Mouse (Mus musculus): ENCODE measurements at regions not wholly inside any gene's neighbourhood (a gene's known extent, or its start where the extent isn't known, plus 50 kb on each side); places are given as distances from the start of the nearest gene placed in this dataset.

DNA sequence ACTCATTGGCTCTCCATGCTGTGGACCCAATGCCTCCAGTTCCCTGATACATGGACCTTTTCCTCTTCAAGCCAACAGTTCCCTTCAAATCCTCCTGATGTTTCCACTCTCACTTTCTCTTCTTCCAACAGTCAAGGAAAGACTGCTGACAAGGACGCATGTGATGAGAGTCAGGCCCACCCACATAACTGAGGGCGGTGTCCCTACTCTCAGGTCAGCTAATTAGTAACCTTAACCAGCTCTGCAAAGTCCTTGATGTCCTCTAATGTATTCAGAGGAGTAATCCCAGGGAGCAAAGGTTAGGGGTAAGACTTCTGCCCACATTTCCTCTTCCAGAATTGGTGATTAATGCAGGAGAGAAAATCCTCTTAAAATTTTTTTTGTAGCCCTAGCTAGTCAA, 139.7 kb downstream of the Ackr3 start:
- no peak for DNase-seq (ENCODE audit: low read depth, low spot score)

DNA sequence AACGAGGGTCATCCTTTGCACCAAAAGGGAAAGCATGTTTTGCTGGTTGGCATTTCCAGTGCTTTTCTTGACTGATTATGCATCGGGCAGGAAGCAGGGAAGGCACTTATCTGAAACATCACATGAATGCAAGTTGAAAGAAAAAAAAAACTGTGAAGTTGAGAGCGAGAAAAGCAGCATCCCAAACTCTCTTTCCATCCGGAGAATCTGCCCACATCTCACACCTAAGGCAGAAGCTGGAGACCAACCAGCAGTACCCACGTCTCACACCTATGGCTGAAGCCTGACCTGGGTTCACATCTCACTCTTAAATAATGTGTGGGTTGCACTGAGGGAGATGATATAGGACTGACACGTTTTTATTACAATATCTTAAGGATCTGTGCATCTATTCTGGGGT, 143.3 kb downstream of the Ackr3 start:
- DNase-seq (ENCODE audit: low read depth, low spot score): no peak

DNA sequence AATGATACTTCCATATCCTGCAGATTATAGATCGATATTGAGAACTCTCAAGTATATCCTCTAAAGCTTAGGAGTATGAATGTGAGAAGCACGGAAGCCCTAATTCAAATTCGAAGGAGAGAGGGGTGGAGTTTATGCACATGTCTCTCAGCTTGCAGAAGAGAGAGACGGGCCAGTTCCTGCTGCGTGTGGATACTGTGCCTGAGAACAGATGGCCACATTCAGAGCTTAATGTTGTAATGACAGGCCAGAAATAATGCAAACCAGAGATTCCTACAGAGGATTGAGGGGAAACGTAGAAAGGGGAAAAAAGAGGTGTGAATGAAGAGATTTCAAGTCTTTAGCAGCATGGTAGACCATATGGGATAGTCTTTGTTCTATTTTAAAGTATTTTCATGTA, 145.8 kb downstream of the Ackr3 start:
- DNase-seq (ENCODE audit: low read depth, low spot score): no peak

DNA sequence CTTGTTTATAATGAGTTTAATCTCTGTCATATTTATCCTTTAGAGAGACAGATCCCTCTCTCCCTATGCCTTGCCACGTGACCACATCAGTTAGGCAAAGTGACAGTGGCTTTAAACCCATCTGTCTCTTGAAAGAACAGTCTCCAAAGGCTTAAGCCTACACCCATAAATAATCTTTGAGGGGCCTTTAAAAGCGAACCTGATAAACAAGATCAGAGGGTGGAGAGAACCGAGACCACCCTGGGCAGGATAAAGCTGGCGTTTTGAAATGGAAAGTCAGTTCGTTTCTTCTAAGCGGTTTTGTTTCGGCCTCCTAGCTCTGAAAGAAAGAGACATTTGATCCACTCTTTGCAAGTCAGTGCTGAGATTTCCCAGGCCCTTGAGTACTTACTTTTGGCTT, 149.5 kb downstream of the Ackr3 start:
- no peak for DNase-seq (ENCODE audit: low read depth, low spot score)

DNA sequence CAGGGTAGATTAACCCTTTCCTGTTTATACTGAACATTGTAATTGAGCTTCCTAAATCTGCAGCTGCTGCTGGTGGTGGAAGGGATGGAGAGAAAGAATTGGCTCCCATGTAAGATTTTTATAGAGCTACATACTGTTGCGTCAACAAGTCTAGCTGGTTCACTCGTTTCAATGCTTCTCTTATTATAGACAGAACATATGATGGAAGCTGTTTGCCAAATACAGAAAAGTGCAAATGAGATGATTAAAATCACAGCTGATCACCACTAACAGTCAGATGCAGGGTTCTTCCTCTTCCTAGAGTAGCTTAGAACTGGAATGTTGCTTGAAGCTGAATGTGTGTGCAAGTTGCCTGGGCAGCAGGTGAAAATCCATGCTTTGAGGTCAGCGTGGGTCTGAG, 152.8 kb downstream of the Ackr3 start:
- no peak for DNase-seq (ENCODE audit: low read depth, low spot score)

DNA sequence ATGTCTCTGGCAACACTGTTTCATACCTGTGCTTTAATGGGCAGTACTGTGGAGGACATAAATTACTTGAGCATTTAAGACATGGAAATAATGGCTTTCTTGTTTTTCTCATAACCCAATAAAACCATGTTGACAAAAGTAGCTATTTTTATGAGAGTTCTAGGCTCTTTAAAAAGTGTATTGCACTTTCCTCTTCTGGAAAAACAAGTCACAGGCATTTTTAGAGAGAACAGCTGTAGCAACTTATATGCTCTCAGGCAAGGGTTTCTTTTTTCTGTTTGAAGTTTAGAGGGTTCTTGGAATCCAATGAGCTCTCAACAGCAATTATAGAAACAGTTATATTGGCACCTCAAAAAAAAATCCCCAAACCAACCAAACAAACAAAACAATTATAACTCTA, 153.6 kb downstream of the Ackr3 start:
- no peak for DNase-seq (ENCODE audit: low read depth, low spot score)

DNA sequence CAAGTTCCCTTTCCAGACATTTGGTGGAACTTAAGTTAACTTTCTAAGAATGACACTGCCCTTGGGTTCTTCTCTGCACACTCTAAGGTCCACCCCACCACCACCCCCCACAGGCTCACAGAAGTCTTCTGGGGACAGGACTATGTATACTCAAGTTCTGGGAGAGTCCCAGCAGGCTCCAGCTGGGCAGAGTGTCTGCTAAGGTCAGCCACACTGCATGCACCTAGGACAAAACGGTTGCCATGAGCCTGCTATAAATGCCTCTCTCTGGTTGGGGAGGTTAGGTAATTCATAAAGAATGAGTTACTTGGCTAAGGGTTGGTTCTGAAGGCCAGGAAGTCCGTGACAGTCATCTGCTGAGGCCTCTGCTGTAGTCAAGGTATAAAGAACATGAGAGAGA, 155.2 kb downstream of the Ackr3 start:
- peak; percentile 85 for DNase-seq (ENCODE audit: low read depth, low spot score)

DNA sequence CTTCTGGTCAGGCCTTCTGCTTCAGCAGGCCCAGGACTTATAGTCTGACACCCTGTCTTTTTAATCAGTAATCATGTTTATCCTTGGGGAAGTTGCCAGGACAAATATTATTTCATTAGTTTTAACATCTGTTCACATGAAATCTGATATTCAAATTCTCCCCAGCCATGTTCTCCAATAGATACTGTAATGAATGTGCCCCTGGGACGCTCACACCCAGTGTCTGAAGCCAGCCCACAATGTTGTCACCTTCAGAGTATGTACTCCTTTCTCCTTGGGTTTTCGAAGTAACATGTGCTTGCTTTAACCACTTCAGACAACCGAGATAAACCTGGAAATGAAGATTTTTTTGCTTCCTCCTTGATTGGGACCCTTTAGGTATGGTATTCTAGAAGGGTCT, 156.3 kb downstream of the Ackr3 start:
- DNase-seq (ENCODE audit: low read depth, low spot score): peak; percentile 62

DNA sequence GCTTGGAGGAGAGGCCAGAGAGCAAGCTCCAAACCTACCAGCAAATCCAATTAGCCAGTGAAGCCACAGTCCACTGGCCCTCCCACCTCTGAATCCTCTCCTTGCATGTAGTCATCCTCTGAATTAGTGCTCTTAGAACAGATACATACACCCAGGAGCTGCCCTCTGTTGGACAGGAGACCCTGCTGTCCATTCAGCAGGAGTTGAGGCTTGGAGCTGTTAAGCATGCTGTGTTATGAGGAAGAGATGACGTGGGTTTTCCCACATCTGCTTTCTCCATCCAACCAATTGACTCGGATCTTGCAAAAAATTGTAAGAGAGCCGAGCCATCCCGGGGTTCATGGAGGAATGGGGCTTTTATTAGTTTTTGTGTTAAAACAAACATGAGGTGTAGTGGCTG, 160.7 kb downstream of the Ackr3 start:
- DNase-seq (ENCODE audit: low read depth, low spot score): no peak

DNA sequence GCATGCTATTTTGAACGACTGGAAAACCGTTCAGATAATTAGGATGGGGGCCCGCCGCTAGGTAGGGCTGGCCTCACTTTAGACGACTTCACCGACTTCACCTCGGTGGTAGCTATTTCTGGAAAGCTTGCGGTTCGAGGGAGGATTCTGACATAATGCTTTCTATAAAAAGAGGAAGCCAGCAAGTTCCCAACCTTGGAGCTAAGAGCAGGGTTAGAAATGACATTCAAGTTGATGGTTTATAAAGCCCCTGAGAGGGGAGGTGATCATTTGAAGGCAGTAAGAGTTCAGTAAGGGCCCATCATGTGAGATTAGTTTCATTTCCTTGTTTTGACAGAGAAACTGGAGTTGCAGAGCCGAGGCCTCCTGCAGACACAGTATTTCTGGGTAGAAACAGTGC, 164.8 kb downstream of the Ackr3 start:
- no peak for DNase-seq (ENCODE audit: low read depth, low spot score)

DNA sequence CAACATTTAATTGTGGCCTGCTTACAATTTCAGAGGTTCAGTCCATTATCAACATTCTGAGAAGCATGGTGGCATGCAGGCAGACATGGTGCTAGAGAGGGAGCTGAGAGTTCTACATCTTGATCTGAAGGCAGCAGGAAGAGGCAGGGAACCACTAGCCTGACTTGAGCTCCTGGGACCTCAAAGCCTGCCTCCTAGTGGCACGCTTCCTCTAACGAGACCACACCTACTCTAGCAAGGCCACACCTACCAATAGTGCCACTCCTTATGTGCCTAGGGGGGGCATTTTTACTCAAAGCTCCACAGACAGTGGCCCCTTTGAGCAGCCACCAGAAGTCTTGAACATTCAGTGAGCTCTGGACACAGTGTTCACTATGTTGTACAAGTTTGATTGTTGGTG, 165.5 kb downstream of the Ackr3 start:
- DNase-seq (ENCODE audit: low read depth, low spot score): no peak

DNA sequence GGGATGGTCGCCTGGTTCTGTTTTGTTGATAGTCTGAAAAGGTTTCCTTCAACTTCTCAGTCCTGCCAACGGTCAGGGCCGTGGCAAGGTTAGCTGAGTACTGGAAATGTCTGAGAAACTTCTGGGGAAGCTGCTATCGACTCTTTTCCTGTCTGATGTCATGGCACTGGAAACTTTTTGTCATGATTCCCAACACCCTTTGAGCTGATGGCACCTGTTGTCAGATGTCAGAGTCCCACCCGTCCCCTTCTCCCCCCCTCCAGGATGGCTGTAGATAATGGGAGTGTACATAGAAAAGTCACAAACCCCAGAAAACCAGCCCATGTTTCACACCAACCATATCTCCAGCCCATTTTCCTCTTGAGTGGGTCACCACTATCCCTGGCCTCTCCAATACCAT, 167.0 kb downstream of the Ackr3 start:
- DNase-seq (ENCODE audit: low read depth, low spot score): no peak

DNA sequence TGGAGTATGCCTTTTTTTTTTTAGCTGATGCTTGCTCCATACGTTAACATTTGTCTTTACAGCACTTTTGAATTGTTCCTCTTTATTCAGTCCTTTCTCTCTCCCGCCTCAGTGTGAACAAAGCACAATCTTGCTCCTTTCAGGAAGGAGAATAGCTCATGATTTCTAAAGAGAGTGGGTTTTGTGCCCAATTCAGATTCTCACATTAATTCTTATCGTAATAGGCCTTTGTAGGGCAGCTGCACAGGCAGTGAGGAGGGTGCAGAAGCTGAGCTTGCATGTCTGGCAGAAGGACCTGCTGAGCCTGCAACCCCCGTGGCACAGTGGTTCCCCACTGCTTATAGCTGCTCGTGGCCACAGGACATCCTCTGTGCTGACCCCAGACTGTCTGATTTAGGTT, 169.2 kb downstream of the Ackr3 start:
- no peak for DNase-seq (ENCODE audit: low read depth, low spot score)

DNA sequence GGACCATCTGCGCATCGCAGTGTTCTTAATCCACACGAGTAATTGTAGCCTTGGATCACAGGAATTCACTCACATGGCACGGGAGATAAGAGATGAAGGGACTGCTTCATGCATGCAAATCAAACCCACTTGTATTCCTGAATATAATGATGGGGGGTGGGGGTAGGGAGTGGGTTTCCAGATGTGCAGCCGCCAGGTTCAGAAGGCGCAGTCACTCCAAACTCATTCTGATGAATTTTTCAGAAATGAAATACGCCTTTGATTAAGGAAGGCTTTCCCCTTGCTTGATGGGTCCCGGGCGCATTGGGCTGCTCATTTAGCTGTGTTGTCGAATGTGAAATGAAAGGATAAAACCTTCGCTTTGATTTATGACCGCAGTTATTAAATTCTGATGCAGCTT, 170.7 kb downstream of the Ackr3 start:
- DNase-seq (ENCODE audit: low read depth, low spot score): no peak

DNA sequence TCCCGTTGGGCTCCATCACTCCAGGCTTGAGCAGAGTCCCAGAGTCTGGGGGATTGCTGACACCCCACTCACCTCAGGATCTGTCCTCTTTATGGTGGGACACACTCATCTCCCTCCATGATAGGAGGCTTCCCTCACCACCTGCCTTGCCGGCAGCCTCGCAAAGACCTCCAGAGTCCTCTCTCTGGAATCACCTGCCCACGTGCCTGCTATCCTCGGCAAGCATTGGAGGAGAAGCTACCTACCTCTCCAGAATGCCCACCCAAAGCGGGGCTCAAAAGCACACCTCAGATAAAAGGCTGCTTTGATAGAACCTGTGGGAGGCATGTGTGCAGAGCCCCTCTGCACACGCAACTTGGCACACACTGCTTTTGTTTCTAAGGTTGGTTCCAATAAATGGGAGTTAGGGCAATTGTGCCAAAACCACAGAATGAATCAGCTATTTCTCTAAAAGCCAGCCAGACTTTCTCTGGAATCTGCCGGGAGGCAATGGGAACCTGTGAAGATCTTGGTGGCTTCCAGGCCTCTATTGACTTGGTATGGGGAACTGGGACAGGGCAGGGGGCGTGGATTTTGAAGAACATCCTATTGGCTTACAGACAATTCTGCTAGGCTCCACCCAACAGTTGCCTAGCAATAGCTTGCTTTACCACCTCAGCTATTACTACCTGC, 176.4 kb downstream of the Ackr3 start:
- no peak for DNase-seq (ENCODE audit: low read depth, low spot score)

DNA sequence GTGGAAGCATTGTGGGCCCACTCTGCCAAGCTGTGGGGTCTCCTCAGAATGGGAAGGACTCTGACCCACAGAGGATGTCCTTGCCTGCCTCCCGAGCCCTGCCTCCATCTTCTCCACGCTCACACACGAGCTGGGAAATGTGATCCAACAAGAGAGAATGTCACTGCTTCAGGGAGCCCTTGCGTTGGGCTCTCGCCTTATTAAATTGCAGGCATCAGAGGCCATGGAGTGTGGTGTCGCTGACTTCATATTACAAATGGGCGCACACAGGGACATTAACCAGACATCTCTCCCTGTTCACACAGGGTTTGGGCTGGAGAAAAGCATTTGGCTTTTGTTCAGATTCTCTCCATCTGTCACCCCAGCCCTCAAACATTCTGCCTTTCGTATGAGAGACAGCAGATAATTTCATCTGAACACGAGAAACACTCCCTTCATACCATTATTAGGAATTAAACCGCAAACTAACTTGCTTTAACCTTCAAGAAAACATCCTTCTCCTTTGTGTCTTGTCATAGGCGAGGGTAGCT, 179.2 kb downstream of the Ackr3 start:
- peak; percentile 40 for DNase-seq (ENCODE audit: low read depth, low spot score)

DNA sequence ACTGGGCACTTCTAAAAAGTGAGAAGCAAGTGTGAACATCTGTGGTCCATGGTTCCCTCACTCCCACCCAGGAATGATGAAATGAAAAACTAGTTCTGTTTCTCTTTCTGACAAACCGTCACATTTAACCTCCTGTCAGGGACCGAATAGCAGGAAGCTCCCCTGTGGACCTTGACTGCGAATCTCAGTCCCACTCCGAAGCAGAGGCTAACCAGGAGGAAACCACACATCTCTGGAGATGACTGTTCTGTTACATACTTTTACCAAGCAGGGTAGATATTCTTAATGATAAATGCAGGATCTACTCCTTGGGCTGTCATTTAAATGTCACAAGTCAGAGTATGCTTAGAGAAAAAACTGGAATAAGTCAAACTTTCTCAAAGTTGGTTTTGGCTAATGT, 181.2 kb downstream of the Ackr3 start:
- DNase-seq (ENCODE audit: low read depth, low spot score): no peak

DNA sequence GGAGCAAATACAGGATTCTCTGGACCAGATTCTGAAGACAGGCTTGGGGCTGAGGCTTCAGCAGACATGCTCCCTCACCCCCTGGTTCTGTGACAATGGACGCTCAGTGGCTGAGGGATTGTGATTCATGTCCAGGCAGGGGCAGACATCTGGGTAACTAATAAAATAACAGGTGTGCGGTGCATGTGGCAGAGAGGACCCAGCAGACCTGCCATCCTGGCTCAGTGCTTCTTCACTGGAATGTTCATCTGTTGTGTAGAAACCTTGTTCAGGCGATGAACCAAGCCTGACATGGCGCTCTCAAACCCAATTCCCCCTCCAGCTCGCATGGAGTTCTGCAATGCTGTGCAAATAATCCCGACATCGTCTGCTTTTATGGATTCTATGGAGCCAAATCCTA, 183.0 kb downstream of the Ackr3 start:
- no peak for DNase-seq (ENCODE audit: low read depth, low spot score)

DNA sequence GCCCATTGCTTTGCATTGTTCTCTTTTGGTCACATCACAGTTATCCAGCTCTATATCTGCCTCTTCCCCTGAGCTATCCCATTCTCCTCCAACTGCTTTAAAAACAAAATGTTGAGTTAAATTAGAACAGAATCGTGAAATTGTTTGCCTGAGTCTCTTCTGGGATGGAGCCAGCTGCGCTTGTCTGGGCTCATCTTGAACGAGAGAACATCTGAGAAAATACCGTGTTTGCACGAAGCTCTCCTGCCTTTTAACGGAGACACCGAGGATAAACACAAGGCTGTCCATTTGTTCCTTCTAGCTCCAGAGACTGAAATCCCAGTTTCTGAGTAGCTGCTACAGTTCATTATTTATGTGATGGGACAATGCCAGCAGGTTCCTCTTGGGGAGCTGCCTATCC, 186.6 kb downstream of the Ackr3 start:
- DNase-seq (ENCODE audit: low read depth, low spot score): no peak

DNA sequence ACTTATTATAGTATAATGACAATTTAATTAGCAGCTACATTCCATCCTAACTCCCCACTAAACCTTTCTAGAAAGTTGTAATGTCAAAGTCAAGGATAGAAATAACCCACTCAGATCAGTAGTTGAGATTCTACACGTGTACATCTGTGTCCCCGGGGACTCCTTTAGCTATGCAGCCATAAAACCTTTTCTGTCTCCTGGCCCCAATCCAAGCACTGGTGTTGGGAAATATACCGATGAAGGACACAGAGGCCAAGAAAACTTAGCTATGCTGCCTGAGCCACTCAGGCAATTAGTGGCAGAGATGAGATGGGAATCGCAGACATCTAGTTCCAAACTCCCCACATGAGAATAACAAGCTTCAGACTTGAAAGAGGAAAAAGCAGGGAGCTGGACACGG, 190.1 kb downstream of the Ackr3 start:
- no peak for DNase-seq (ENCODE audit: low read depth, low spot score)

DNA sequence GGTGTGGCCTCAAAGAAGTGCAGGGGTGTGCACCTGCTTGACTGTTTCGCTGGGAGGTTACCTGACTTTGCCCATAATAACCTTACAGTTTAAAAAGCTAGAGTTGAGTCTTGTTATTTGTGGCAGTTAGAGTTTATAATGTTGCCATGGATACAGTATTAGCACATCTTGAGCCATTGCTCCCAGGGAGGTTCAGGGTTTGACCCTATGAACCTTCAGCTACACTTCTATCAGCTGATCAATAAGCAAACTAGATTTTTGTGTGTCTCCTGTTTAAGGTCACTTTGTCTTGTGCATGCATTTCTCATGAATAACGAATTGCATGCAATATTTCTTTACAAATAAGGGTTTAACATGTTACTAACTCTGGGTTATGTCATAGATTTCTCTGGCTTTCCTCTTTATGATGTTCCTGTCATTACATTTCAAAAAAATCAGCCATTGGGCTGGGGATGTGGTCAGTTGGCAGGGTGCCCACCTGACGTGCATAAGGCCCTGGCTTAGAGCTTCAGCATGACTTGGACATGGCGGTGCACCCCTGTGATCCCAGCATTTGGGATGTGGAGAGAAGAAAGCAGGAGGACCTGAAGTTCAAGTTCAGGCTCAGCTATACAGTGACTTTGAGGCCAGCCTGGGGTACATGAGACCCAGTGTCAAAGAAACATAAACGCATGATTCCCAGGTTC, 191.7 kb downstream of the Ackr3 start:
- no peak for DNase-seq (ENCODE audit: low read depth, low spot score)

DNA sequence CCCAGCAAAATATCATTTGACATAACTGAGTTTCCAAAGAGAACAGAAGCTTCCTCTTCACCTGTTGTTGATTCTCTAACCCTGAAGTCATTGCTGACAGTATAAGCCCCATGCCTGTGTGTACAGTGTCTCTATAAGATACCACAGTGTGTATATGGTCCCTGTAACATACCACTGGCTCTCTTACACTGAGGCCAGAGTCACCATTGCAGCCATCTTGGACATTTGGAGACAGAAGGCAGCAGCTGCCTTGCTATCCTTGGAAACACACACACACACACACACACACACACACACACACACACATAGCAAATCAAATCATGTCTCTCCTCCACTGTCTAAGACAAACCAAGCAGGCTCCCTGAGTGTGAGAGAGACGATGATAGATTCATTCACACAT, 192.9 kb downstream of the Ackr3 start:
- DNase-seq (ENCODE audit: low read depth, low spot score): no peak

DNA sequence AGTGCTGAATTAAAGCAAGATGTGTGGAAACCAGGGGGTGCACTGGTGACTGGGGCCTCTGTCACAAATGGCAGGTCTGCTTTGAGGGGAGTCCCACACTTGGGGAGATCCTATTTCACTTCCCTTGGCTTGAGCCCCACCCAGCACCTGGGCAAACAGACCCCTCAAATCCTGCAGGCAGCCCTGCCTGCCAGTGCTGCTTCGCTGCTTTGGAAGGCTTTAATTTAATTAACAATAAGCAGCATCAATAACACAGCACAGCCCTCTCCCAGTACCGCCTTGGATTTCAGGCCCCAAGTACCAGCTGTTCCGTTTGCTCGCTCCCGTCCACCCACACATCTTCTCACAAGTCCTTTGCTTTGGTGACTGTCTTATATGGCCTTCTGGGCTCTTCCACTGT, 193.6 kb downstream of the Ackr3 start:
- no peak for DNase-seq (ENCODE audit: low read depth, low spot score)

All from skeletal muscle tissue, adult 2 months (tissue).